Mouse (Mus musculus): ENCODE measurements around the gene Olfr38. TPM values are rescaled to one million over a fixed set of nuclear protein-coding genes. Genes with fewer than 3 reads are reported as not detected.
A peak's percentile ranks its signal among the peaks of the same experiment; 100 is the strongest.

Gene Olfr38
- polyA plus RNA-seq (2015; fragmentation: Nextera tagmentation; extraction: Ambion mirVana), result not detected in 2 replicates

- no peaks in the 10 kb centered on the region for H3K27me3 ChIP-seq (replicated peaks; ENCODE audit: control insufficient read depth, insufficient read depth, low read length)
- H3K9ac ChIP-seq (replicated peaks; ENCODE audit: low read depth, low read length), result no peak within 1 kb of the TSS
- no peak within 1 kb of the TSS for H3K4me2 ChIP-seq (ENCODE audit: low read length)
- no peak within 1 kb of the TSS for H3K4me3 ChIP-seq (replicated peaks; ENCODE audit: low read length)
- no peak within 1 kb of the TSS for H3K27ac ChIP-seq (ENCODE audit: low read length)
- no peak for ATAC-seq
- no peaks in the 10 kb centered on the region for H3K36me3 ChIP-seq (ENCODE audit: control insufficient read depth, insufficient read depth)
- no peaks in the 10 kb centered on the region for H3K4me1 ChIP-seq (replicated peaks; ENCODE audit: control insufficient read depth, insufficient read depth, low read length)
- H3K9me3 ChIP-seq (ENCODE audit: control insufficient read depth, low read length), result no peaks in the 10 kb centered on the region
- WGBS, result 89% methylated on average over 1 of the region's 1 CpGs
Observed at GRCm38 (mm10) chr6:42756104-42756503, at the start of gene Olfr38. Olfr38 (plus strand) TSS chr6:42756404.

GRCm38 (mm10) chr6:42709291-42710211, 46.7 kb upstream of the Olfr38 start, which contains the start of gene Tcaf1:
Tcaf1 (minus strand) TSS chr6:42710088.
- Histone ChIP-seq H3K4me2 (ENCODE audit: low read length) (peak within 1 kb of the TSS; percentile 70), H3K9ac (replicated peaks; ENCODE audit: low read depth, low read length) (peak within 1 kb of the TSS; percentile 98), H3K27me3 (replicated peaks; ENCODE audit: control insufficient read depth, insufficient read depth, low read length) (no peaks in the 10 kb centered on the region), H3K36me3 (ENCODE audit: control insufficient read depth, insufficient read depth) (no peaks in the 10 kb centered on the region), H3K27ac (ENCODE audit: low read length) (peak within 1 kb of the TSS; percentile 99), H3K4me1 (replicated peaks; ENCODE audit: control insufficient read depth, insufficient read depth, low read length) (peaks cover 19% of the 10 kb centered on the region), H3K9me3 (ENCODE audit: control insufficient read depth, low read length) (no peaks in the 10 kb centered on the region), H3K4me3 (replicated peaks; ENCODE audit: low read length) (peak within 1 kb of the TSS; percentile 82)
- WGBS, result under 1% methylated on average over 28 of the region's 28 CpGs
- ATAC-seq, result peak; percentile 100

DNA sequence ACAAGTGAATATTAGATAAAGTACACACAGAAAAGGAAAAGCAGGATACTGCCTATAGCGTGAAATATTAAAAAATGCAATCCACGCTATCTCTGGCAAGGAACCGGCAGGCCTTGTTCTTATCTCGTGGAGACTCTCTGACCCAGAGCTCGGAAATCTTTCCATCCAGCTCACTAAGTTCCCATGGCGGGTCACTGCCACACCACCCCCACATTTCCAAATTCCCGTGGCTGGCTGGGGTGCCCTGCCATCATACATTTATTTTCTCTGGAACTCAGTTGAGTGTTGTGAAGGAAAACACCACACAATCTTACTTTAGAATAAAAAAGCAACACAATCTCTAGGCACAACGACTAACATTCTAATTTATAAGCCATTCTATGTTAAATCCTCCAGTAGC, 41.5 kb upstream of the Olfr38 start:
- ATAC-seq, result no peak
- no peaks in the 10 kb centered on the region for H3K36me3 ChIP-seq (ENCODE audit: control insufficient read depth, insufficient read depth)
- 76% methylated on average over 8 of the region's 8 CpGs for WGBS
- no peaks in the 10 kb centered on the region for H3K27me3 ChIP-seq (replicated peaks; ENCODE audit: control insufficient read depth, insufficient read depth, low read length)
- no peak overlapping the region for H3K27ac ChIP-seq (ENCODE audit: low read length)
- H3K4me3 ChIP-seq (replicated peaks; ENCODE audit: low read length), result no peak overlapping the region
- no peak overlapping the region for H3K9ac ChIP-seq (replicated peaks; ENCODE audit: low read depth, low read length)
- H3K9me3 ChIP-seq (ENCODE audit: control insufficient read depth, low read length), result no peaks in the 10 kb centered on the region
- no peak overlapping the region for H3K4me2 ChIP-seq (ENCODE audit: low read length)
- H3K4me1 ChIP-seq (replicated peaks; ENCODE audit: control insufficient read depth, insufficient read depth, low read length), result no peaks in the 10 kb centered on the region

DNA sequence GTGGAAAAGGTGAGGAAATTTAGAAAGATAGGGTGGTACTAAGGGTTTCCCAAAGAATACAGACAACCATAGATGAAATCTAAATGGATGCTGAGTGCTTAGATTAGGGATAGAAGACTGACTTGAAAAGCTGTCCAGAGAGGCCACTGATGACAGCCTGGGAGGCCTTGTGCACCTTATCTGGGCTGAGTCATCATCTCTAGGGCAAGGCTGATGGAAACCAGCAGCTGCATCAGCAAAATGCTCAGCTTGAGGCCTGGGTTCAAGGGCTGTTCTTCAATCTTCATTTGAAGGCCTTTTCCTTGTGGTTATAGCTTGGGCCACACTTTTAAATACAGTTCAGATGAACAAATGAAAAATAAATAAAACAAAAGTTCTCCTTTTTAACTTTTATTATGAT, 38.2 kb upstream of the Olfr38 start:
- no peaks in the 10 kb centered on the region for H3K36me3 ChIP-seq (ENCODE audit: control insufficient read depth, insufficient read depth)
- no peak overlapping the region for H3K4me2 ChIP-seq (ENCODE audit: low read length)
- no peaks in the 10 kb centered on the region for H3K9me3 ChIP-seq (ENCODE audit: control insufficient read depth, low read length)
- no peak overlapping the region for H3K9ac ChIP-seq (replicated peaks; ENCODE audit: low read depth, low read length)
- H3K4me3 ChIP-seq (replicated peaks; ENCODE audit: low read length), result no peak overlapping the region
- no peaks in the 10 kb centered on the region for H3K27me3 ChIP-seq (replicated peaks; ENCODE audit: control insufficient read depth, insufficient read depth, low read length)
- H3K27ac ChIP-seq (ENCODE audit: low read length), result no peak overlapping the region
- no peak for ATAC-seq
- no peaks in the 10 kb centered on the region for H3K4me1 ChIP-seq (replicated peaks; ENCODE audit: control insufficient read depth, insufficient read depth, low read length)

DNA sequence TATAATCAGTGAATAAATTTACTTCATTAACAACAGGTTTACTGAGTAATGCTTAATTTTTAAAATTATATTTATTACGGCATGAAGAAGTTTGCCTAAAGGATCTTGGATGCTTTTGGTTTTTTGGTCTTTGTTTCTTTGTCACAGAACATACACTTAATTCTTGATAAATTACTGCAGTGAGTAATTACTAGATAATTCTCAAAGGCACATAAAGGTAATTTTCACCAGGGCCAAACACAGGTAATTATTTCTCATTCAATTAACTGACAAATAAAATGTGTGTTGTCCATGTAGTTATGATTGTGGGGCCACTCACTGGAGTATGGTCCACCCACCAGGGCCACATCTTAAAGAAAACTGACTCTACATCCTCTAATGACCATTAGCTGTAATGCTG, 17.1 kb upstream of the Olfr38 start, which contains the start of gene Olfr453:
TSS of gene Olfr453 (plus strand) at position 301 of the 400 bp plus-strand sequence.
- Histone ChIP-seq H3K9ac (replicated peaks; ENCODE audit: low read depth, low read length) (no peak within 1 kb of the TSS), H3K4me2 (ENCODE audit: low read length) (no peak within 1 kb of the TSS), H3K4me3 (replicated peaks; ENCODE audit: low read length) (no peak within 1 kb of the TSS), H3K27ac (ENCODE audit: low read length) (no peak within 1 kb of the TSS), H3K27me3 (replicated peaks; ENCODE audit: control insufficient read depth, insufficient read depth, low read length) (no peaks in the 10 kb centered on the region), H3K36me3 (ENCODE audit: control insufficient read depth, insufficient read depth) (no peaks in the 10 kb centered on the region), H3K9me3 (ENCODE audit: control insufficient read depth, low read length) (no peaks in the 10 kb centered on the region), H3K4me1 (replicated peaks; ENCODE audit: control insufficient read depth, insufficient read depth, low read length) (no peaks in the 10 kb centered on the region)
- ATAC-seq, result no peak
- 92% methylated on average over 1 of the region's 1 CpGs for whole genome bisulfite sequencing

- no peak overlapping the region for H3K4me3 ChIP-seq (replicated peaks; ENCODE audit: low read length)
- no peak overlapping the region for H3K27ac ChIP-seq (ENCODE audit: low read length)
- H3K27me3 ChIP-seq (replicated peaks; ENCODE audit: control insufficient read depth, insufficient read depth, low read length), result no peaks in the 10 kb centered on the region
- H3K4me1 ChIP-seq (replicated peaks; ENCODE audit: control insufficient read depth, insufficient read depth, low read length), result no peaks in the 10 kb centered on the region
- H3K4me2 ChIP-seq (ENCODE audit: low read length), result no peak overlapping the region
- WGBS, result 75% methylated on average over 5 of the region's 5 CpGs
- no peaks in the 10 kb centered on the region for H3K36me3 ChIP-seq (ENCODE audit: control insufficient read depth, insufficient read depth)
- no peak overlapping the region for H3K9ac ChIP-seq (replicated peaks; ENCODE audit: low read depth, low read length)
- ATAC-seq, result no peak
- no peaks in the 10 kb centered on the region for H3K9me3 ChIP-seq (ENCODE audit: control insufficient read depth, low read length)
Observed at GRCm38 (mm10) chr6:42742303-42742702, 13.9 kb upstream of the Olfr38 start.

DNA sequence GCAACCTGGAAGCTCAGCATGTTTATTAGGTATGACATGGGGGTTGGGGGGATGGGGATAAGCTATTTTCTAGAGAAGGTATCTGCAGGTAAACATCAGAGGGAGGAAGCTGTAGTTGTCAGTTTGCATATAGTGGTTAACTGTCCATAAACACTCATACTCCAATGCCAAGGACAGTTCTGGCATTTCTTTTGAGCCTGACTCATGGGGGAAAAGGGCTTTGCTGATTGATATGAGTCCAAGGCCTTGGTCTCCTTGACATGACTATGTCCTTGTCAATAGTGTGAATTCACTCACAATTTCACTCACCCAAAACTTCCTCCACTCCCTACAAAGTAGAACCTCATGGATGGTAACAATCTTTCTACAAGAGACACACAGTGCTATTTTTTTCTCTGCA, 8.4 kb upstream of the Olfr38 start:
- no peaks in the 10 kb centered on the region for H3K36me3 ChIP-seq (ENCODE audit: control insufficient read depth, insufficient read depth)
- no peak overlapping the region for H3K27ac ChIP-seq (ENCODE audit: low read length)
- H3K9ac ChIP-seq (replicated peaks; ENCODE audit: low read depth, low read length), result no peak overlapping the region
- ATAC-seq, result no peak
- H3K4me3 ChIP-seq (replicated peaks; ENCODE audit: low read length), result no peak overlapping the region
- H3K27me3 ChIP-seq (replicated peaks; ENCODE audit: control insufficient read depth, insufficient read depth, low read length), result no peaks in the 10 kb centered on the region
- no peaks in the 10 kb centered on the region for H3K9me3 ChIP-seq (ENCODE audit: control insufficient read depth, low read length)
- no peak overlapping the region for H3K4me2 ChIP-seq (ENCODE audit: low read length)
- no peaks in the 10 kb centered on the region for H3K4me1 ChIP-seq (replicated peaks; ENCODE audit: control insufficient read depth, insufficient read depth, low read length)

GRCm38 (mm10) chr6:42777066-42777465, 20.9 kb downstream of the Olfr38 start:
- Histone ChIP-seq H3K4me2 (ENCODE audit: low read length) (no peak overlapping the region), H3K27ac (ENCODE audit: low read length) (no peak overlapping the region), H3K27me3 (replicated peaks; ENCODE audit: control insufficient read depth, insufficient read depth, low read length) (no peaks in the 10 kb centered on the region), H3K9ac (replicated peaks; ENCODE audit: low read depth, low read length) (no peak overlapping the region), H3K36me3 (ENCODE audit: control insufficient read depth, insufficient read depth) (no peaks in the 10 kb centered on the region), H3K4me1 (replicated peaks; ENCODE audit: control insufficient read depth, insufficient read depth, low read length) (no peaks in the 10 kb centered on the region), H3K9me3 (ENCODE audit: control insufficient read depth, low read length) (no peaks in the 10 kb centered on the region), H3K4me3 (replicated peaks; ENCODE audit: low read length) (no peak overlapping the region)
- WGBS, result 88% methylated on average over 1 of the region's 1 CpGs
- no peak for ATAC-seq

- H3K9me3 ChIP-seq (ENCODE audit: control insufficient read depth, low read length), result no peaks in the 10 kb centered on the region
- H3K27ac ChIP-seq (ENCODE audit: low read length), result no peak within 1 kb of the TSS
- no peak for ATAC-seq
- H3K27me3 ChIP-seq (replicated peaks; ENCODE audit: control insufficient read depth, insufficient read depth, low read length), result no peaks in the 10 kb centered on the region
- H3K4me2 ChIP-seq (ENCODE audit: low read length), result no peak within 1 kb of the TSS
- no peak within 1 kb of the TSS for H3K4me3 ChIP-seq (replicated peaks; ENCODE audit: low read length)
- no peak within 1 kb of the TSS for H3K9ac ChIP-seq (replicated peaks; ENCODE audit: low read depth, low read length)
- H3K4me1 ChIP-seq (replicated peaks; ENCODE audit: control insufficient read depth, insufficient read depth, low read length), result no peaks in the 10 kb centered on the region
- no peaks in the 10 kb centered on the region for H3K36me3 ChIP-seq (ENCODE audit: control insufficient read depth, insufficient read depth)
Observed at GRCm38 (mm10) chr6:42784793-42785192, 28.6 kb downstream of the Olfr38 start, which contains the start of gene Olfr452. Olfr452 (plus strand) TSS chr6:42785093.
